Mouse (Mus musculus) cerebellum, adult 2 months (tissue): ENCODE measurements around the gene Aqp6.

Experiments used
- CTCF ChIP-seq: fragments of 200-500 bp; IDR thresholded peaks from 2 replicates; pipeline ENCODE4 v1.5.1; 2011; ENCODE audit warnings: low read depth, mild to moderate bottlenecking, control low read depth, low read length, moderate library complexity, borderline replicate concordance; ENCODE audit not compliant: insufficient read depth
- POLR2A ChIP-seq: fragments of 200-500 bp; IDR thresholded peaks from 2 replicates; pipeline ENCODE4 v1.6.1; 2011; ENCODE audit warnings: low read length, control low read depth, borderline replicate concordance; ENCODE audit not compliant: insufficient read depth

DNA sequence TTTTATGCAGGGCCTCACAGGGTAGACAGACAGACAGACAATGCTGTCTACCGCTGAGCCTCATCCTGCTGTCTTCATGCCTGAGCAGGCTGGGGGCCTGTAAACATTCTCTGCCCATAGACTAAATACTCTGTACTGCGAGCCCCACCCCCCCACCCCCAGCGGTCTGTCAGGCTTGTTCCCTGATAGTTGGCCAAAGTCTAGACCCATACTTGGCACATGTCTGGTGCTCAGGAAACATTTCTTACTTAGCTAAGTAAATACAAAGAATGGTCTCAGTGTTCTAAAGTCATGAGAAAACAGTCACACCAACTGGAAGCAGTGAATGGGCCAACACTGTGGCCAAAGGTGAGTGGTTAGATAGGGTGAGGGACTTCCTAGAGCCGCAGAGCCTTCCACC, 33.8 kb upstream of the Aqp6 start:
- no peak for TF ChIP-seq POLR2A
- TF ChIP-seq CTCF: no peak
